Mouse (Mus musculus) stomach, postnatal 0 days (tissue): ENCODE measurements at regions not wholly inside any gene's neighbourhood (a gene's known extent, or its start where the extent isn't known, plus 50 kb on each side); places are given as distances from the start of the nearest gene placed in this dataset.

Experiments
- ATAC-seq: fragments of 200-750 bp; cut with Nextera tagmentation; 2 replicates; pipeline ENCODE4 v1.8.0; 2017; ENCODE audit not compliant: low FRiP score, low TSS enrichment
- DNase-seq: peaks from one replicate; pipeline ENCODE4 v3.0.0-alpha.2; 2016; ENCODE audit warnings: low spot score
- H3K27ac ChIP-seq: fragments of 300-500 bp; sonication (generic); replicated peaks from 2 replicates; pipeline ENCODE4 v1.5.1; 2014; ENCODE audit warnings: mild to moderate bottlenecking, control low read depth
- H3K27me3 ChIP-seq: fragments of 300-500 bp; sonication (generic); 2 replicates; pipeline ENCODE4 v1.6.1; 2014; ENCODE audit warnings: low read length; ENCODE audit not compliant: control insufficient read depth, insufficient read depth
- H3K36me3 ChIP-seq: fragments of 300-500 bp; sonication (generic); 2 replicates; pipeline ENCODE4 v1.6.1; 2014; ENCODE audit warnings: low read length, mixed read lengths; ENCODE audit not compliant: control insufficient read depth, insufficient read depth
- H3K4me1 ChIP-seq: fragments of 300-500 bp; sonication (generic); replicated peaks from 2 replicates; pipeline ENCODE4 v1.6.1; 2014; ENCODE audit warnings: antibody characterized with exemption; ENCODE audit not compliant: control insufficient read depth, insufficient read depth
- H3K4me2 ChIP-seq: fragments of 300-500 bp; sonication (generic); replicated peaks from 2 replicates; pipeline ENCODE4 v1.6.1; 2014; ENCODE audit warnings: low read depth, mild to moderate bottlenecking, control low read depth, moderate library complexity
- H3K4me3 ChIP-seq: fragments of 300-500 bp; sonication (generic); 2 replicates; pipeline ENCODE4 v1.5.1; 2014; ENCODE audit warnings: low read depth, low read length, control low read depth
- H3K9ac ChIP-seq: fragments of 300-500 bp; sonication (generic); 2 replicates; pipeline ENCODE4 v1.6.1; 2014; ENCODE audit warnings: mild to moderate bottlenecking, low read length, control low read depth, mixed read lengths
- H3K9me3 ChIP-seq: fragments of 300-500 bp; sonication (generic); 2 replicates; pipeline ENCODE4 v1.6.1; 2016; ENCODE audit warnings: low read length; ENCODE audit not compliant: control insufficient read depth
- CTCF ChIP-seq: IDR thresholded peaks from 2 replicates; pipeline ENCODE4 v1.5.1; 2016; ENCODE audit warnings: antibody characterized with exemption, low read depth, mild to moderate bottlenecking, moderate library complexity
- EP300 ChIP-seq: optimal IDR thresholded peaks from 2 replicates; pipeline ENCODE3; 2016; ENCODE audit warnings: antibody characterized with exemption
- WGBS: fragments of 180-500 bp; shearing (Covaris S2); extraction: QIAGEN DNeasy Blood & Tissue Kit; methylation state at CpG from one replicate; pipeline ENCODE4 v1.1.7; 2014; 5-methylcytosine and 5-hydroxymethylcytosine counted together

- Histone ChIP-seq H3K9ac (no peak overlapping the region), H3K4me2 (no peak overlapping the region), H3K27ac (peak overlapping the region; percentile 65; the same call in 1 of the 2 replicates), H3K27me3 (no peaks in the 10 kb centered on the region), H3K36me3 (no peaks in the 10 kb centered on the region), H3K4me1 (no peaks in the 10 kb centered on the region), H3K4me3 (no peak overlapping the region), H3K9me3 (no peaks in the 10 kb centered on the region)
- peak; percentile 52; the same call in 1 of the 2 replicates for ATAC-seq
- no peak for DNase-seq
- WGBS = 70% methylated on average over 5 of the region's 5 CpGs
- no peak for TF ChIP-seq EP300
- TF ChIP-seq CTCF = no peak
These were observed 79.5 kb downstream of the Car2 start for GRCm38 (mm10) chr3:14965438-14966044.

GRCm38 (mm10) chr3:14967235-14967634, 81.2 kb downstream of the Car2 start:
- no peaks in the 10 kb centered on the region for H3K27me3 ChIP-seq
- no peaks in the 10 kb centered on the region for H3K9me3 ChIP-seq
- 57% methylated on average over 5 of the region's 5 CpGs for WGBS
- DNase-seq (no peak), ATAC-seq (no peak)
- H3K4me2 ChIP-seq = no peak overlapping the region
- H3K27ac ChIP-seq = no peak overlapping the region
- H3K9ac ChIP-seq = no peak overlapping the region
- H3K4me3 ChIP-seq = no peak overlapping the region
- H3K4me1 ChIP-seq = no peaks in the 10 kb centered on the region
- H3K36me3 ChIP-seq = no peaks in the 10 kb centered on the region
- no peak for TF ChIP-seq CTCF
- no peak for TF ChIP-seq EP300

GRCm38 (mm10) chr3:14968345-14968744, 82.3 kb downstream of the Car2 start:
- TF ChIP-seq CTCF (no peak), EP300 (no peak)
- no peak for ATAC-seq
- no peak for DNase-seq
- Histone ChIP-seq H3K4me3 (no peak overlapping the region), H3K9ac (no peak overlapping the region), H3K4me1 (no peaks in the 10 kb centered on the region), H3K36me3 (no peaks in the 10 kb centered on the region), H3K27me3 (no peaks in the 10 kb centered on the region), H3K4me2 (no peak overlapping the region), H3K27ac (no peak overlapping the region), H3K9me3 (no peaks in the 10 kb centered on the region)
- WGBS = 85% methylated on average over 1 of the region's 1 CpGs

- 47% methylated on average over 6 of the region's 6 CpGs for WGBS
- DNase-seq (peak; percentile 44), ATAC-seq (peak; percentile 57)
- no peaks in the 10 kb centered on the region for H3K4me1 ChIP-seq
- H3K9ac ChIP-seq = no peak overlapping the region
- no peaks in the 10 kb centered on the region for H3K9me3 ChIP-seq
- H3K4me3 ChIP-seq = no peak overlapping the region
- H3K4me2 ChIP-seq = no peak overlapping the region
- TF ChIP-seq EP300 (no peak), CTCF (no peak)
- H3K27me3 ChIP-seq = no peaks in the 10 kb centered on the region
- no peaks in the 10 kb centered on the region for H3K36me3 ChIP-seq
- peak overlapping the region; percentile 73 for H3K27ac ChIP-seq
These were observed 83.6 kb downstream of the Car2 start for GRCm38 (mm10) chr3:14969698-14970097.

- ATAC-seq = peak; percentile 93
- TF ChIP-seq CTCF (no peak), EP300 (no peak)
- WGBS = 61% methylated on average over 2 of the region's 2 CpGs
These were observed 85.6 kb downstream of the Car2 start for GRCm38 (mm10) chr3:14971647-14972046.

GRCm38 (mm10) chr3:14974758-14975157, 88.7 kb downstream of the Car2 start:
- Histone ChIP-seq H3K27me3 (no peaks in the 10 kb centered on the region), H3K9me3 (no peaks in the 10 kb centered on the region), H3K27ac (no peak overlapping the region), H3K36me3 (no peaks in the 10 kb centered on the region), H3K9ac (no peak overlapping the region), H3K4me2 (no peak overlapping the region), H3K4me3 (no peak overlapping the region), H3K4me1 (no peaks in the 10 kb centered on the region)
- TF ChIP-seq EP300 (no peak), CTCF (no peak)
- 85% methylated on average over 2 of the region's 2 CpGs for WGBS
- ATAC-seq = no peak
- no peak for DNase-seq

More at GRCm38 (mm10) chr3:14971647-14972046, 85.6 kb downstream of the Car2 start:
- H3K9me3 ChIP-seq = no peaks in the 10 kb centered on the region
- no peaks in the 10 kb centered on the region for H3K27me3 ChIP-seq
- H3K4me3 ChIP-seq = no peak overlapping the region
- H3K36me3 ChIP-seq = no peaks in the 10 kb centered on the region
- no peak overlapping the region for H3K4me2 ChIP-seq
- peak; percentile 37 for DNase-seq
- no peaks in the 10 kb centered on the region for H3K4me1 ChIP-seq
- no peak overlapping the region for H3K27ac ChIP-seq
- no peak overlapping the region for H3K9ac ChIP-seq
